Mouse (Mus musculus) lung, embryonic 14.5 days (tissue): ENCODE measurements around the gene Ero1l. TPM values are rescaled to one million over a fixed set of nuclear protein-coding genes. Genes with fewer than 3 reads are reported as not detected.

ENCODE experiments used
- ATAC-seq: fragments of 200-750 bp; cut with Nextera tagmentation; 2 replicates; pipeline ENCODE4 v1.8.0; 2017; ENCODE audit warnings: mild to moderate bottlenecking, moderate TSS enrichment, moderate library complexity; ENCODE audit not compliant: insufficient read depth
- DNase-seq: peaks from one replicate; pipeline ENCODE4 v3.0.0-alpha.2; 2015
- H3K27ac ChIP-seq: fragments of 300-500 bp; sonication (generic); 2 replicates; pipeline ENCODE4 v1.5.1; 2014; ENCODE audit warnings: low read depth, mild to moderate bottlenecking, moderate library complexity
- H3K27me3 ChIP-seq: fragments of 300-500 bp; sonication (generic); 2 replicates; pipeline ENCODE4 v1.6.1; 2014; ENCODE audit warnings: low read length, control low read depth; ENCODE audit not compliant: insufficient read depth
- H3K36me3 ChIP-seq: fragments of 300-500 bp; sonication (generic); 2 replicates; pipeline ENCODE4 v1.6.1; 2014; ENCODE audit warnings: control low read depth; ENCODE audit not compliant: insufficient read depth
- H3K4me1 ChIP-seq: fragments of 300-500 bp; sonication (generic); 2 replicates; pipeline ENCODE4 v1.6.1; 2014; ENCODE audit warnings: antibody characterized with exemption, control low read depth; ENCODE audit not compliant: insufficient read depth
- H3K4me2 ChIP-seq: fragments of 300-500 bp; sonication (generic); 2 replicates; pipeline ENCODE4 v1.6.1; 2014; ENCODE audit warnings: mild to moderate bottlenecking
- H3K4me3 ChIP-seq: fragments of 300-500 bp; sonication (generic); 2 replicates; pipeline ENCODE4 v1.5.1; 2014; ENCODE audit warnings: low read depth, low read length
- H3K9ac ChIP-seq: fragments of 300-500 bp; sonication (generic); 2 replicates; pipeline ENCODE4 v1.6.1; 2014
- H3K9me3 ChIP-seq: fragments of 300-500 bp; sonication (generic); 2 replicates; pipeline ENCODE4 v1.6.1; 2016; ENCODE audit warnings: low read depth, low read length, control low read depth
- CTCF ChIP-seq: IDR thresholded peaks from 2 replicates; pipeline ENCODE4 v1.5.1; 2016; ENCODE audit warnings: antibody characterized with exemption, low read depth
- WGBS: fragments of 180-500 bp; shearing (Covaris S2); extraction: QIAGEN DNeasy Blood & Tissue Kit; methylation state at CpG from one replicate; pipeline ENCODE4 v1.1.7; 2014; 5-methylcytosine and 5-hydroxymethylcytosine counted together
- polyA plus RNA-seq: library from polyadenylated mRNA; unstranded; fragments of >200 nt; fragmentation: Nextera tagmentation; extraction: Ambion mirVana; gene quantifications from 2 replicates; pipeline ENCODE4 v1.2.1, GENCODE M21; 2014

The Ero1l gene
- polyA plus RNA-seq, 1 experiment from 2014 or later: 30.1 TPM

DNA sequence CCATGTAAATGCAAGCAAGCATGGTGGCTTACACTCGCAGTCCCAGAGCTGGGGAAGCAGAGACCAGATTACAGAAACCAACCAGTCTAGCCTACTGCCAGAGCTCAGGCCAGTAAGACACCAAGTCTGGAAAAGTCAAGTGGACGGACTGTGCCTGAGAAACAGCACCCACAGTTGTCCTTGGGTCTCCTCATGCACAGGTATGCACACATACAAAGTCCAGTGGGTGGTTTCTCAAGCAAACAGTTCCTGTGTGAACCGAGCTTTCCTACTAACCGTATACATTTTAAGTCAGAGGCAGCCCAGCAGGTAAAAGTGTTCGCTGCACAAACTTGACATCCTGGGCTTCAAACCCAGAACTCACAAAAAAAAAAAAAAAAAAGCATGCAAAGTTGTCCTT is 12.7 kb downstream of the Ero1l start:
- Histone ChIP-seq H3K4me2 (no peak overlapping the region), H3K9ac (no peak overlapping the region), H3K4me3 (no peak overlapping the region), H3K36me3 (peaks cover 14% of the 10 kb centered on the region; the same call in 1 of the 2 replicates), H3K4me1 (no peaks in the 10 kb centered on the region), H3K27me3 (no peaks in the 10 kb centered on the region), H3K27ac (no peak overlapping the region), H3K9me3 (no peaks in the 10 kb centered on the region)
- ATAC-seq (no peak), DNase-seq (no peak)
- no peak for TF ChIP-seq CTCF
- WGBS: 88% methylated on average over 5 of the region's 5 CpGs

DNA sequence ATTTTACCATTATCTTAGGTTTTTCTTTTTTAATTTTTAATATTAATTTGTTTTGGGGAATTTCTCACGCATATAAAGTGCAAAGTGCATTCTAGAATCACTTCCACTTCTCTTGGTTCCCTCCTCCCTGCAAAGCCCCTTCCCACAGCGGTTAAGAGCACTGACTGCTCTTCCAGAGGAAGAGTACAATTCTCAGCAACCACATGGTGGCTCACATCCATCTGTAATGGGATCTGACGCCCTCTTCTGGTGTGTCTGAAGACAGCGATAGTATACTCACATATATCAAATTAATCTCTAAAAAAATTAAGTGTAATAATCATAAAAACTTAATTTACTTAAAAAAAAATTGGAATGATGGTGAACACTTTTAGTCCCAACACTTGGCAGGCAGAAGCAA is 14.2 kb downstream of the Ero1l start:
- no peak for ATAC-seq
- no peak for TF ChIP-seq CTCF
- no peaks in the 10 kb centered on the region for H3K27me3 ChIP-seq
- no peak overlapping the region for H3K4me3 ChIP-seq
- H3K36me3 ChIP-seq: peaks cover 23% of the 10 kb centered on the region
- H3K27ac ChIP-seq: no peak overlapping the region
- H3K4me2 ChIP-seq: no peak overlapping the region
- H3K9me3 ChIP-seq: no peaks in the 10 kb centered on the region
- 65% methylated on average over 4 of the region's 4 CpGs for WGBS
- no peaks in the 10 kb centered on the region for H3K4me1 ChIP-seq
- H3K9ac ChIP-seq: no peak overlapping the region
- no peak for DNase-seq

- H3K27ac ChIP-seq: no peak overlapping the region
- ATAC-seq (no peak), DNase-seq (no peak)
- TF ChIP-seq CTCF: no peak
- no peak overlapping the region for H3K9ac ChIP-seq
- no peaks in the 10 kb centered on the region for H3K9me3 ChIP-seq
- 55% methylated on average over 4 of the region's 4 CpGs for WGBS
- H3K4me3 ChIP-seq: no peak overlapping the region
- peaks cover 27% of the 10 kb centered on the region for H3K36me3 ChIP-seq
- no peaks in the 10 kb centered on the region for H3K4me1 ChIP-seq
- H3K4me2 ChIP-seq: no peak overlapping the region
- H3K27me3 ChIP-seq: no peaks in the 10 kb centered on the region
Observed at GRCm38 (mm10) chr14:45303939-45304338, 14.6 kb downstream of the Ero1l start.

DNA sequence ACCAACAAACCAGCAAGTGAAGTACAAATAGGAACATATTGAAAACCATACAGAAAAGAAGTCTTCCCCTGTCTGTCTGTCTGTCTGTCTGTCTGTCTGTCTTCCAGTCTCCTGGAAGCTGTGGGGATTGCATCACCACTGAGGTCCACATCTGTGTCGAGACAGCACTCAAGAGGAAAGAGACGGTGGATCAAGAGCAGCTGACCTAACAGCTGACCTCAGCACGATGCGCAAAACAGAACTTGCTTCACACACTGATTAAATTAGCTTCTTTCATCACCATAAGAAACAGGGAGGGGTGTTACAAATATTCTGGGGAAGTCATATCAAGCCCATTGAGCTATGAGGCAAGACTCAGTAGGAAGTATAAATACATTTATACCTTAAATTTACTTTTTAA is 27.0 kb downstream of the Ero1l start:
- Histone ChIP-seq H3K9ac (no peak overlapping the region), H3K4me2 (no peak overlapping the region), H3K4me3 (no peak overlapping the region), H3K27me3 (no peaks in the 10 kb centered on the region), H3K36me3 (peaks cover 27% of the 10 kb centered on the region), H3K9me3 (no peaks in the 10 kb centered on the region), H3K4me1 (no peaks in the 10 kb centered on the region), H3K27ac (no peak overlapping the region)
- WGBS: 70% methylated on average over 4 of the region's 4 CpGs
- DNase-seq (no peak), ATAC-seq (no peak)
- no peak for TF ChIP-seq CTCF

GRCm38 (mm10) chr14:45282066-45282465 is 36.5 kb downstream of the Ero1l start:
- Histone ChIP-seq H3K9ac (no peak overlapping the region), H3K27ac (no peak overlapping the region), H3K9me3 (no peaks in the 10 kb centered on the region), H3K36me3 (peaks cover 5% of the 10 kb centered on the region; the same call in 1 of the 2 replicates), H3K4me3 (no peak overlapping the region), H3K4me1 (no peaks in the 10 kb centered on the region), H3K27me3 (no peaks in the 10 kb centered on the region), H3K4me2 (no peak overlapping the region)
- TF ChIP-seq CTCF: no peak
- WGBS: 76% methylated on average over 3 of the region's 3 CpGs
- no peak for DNase-seq
- ATAC-seq: no peak

- Histone ChIP-seq H3K4me3 (no peak overlapping the region), H3K27me3 (no peaks in the 10 kb centered on the region), H3K36me3 (no peaks in the 10 kb centered on the region), H3K4me2 (no peak overlapping the region), H3K9ac (no peak overlapping the region), H3K9me3 (no peaks in the 10 kb centered on the region), H3K27ac (no peak overlapping the region), H3K4me1 (no peaks in the 10 kb centered on the region)
- no peak for TF ChIP-seq CTCF
- WGBS: 85% methylated on average over 6 of the region's 6 CpGs
- no peak for DNase-seq
- no peak for ATAC-seq
Observed at GRCm38 (mm10) chr14:45275816-45276215, 42.8 kb downstream of the Ero1l start.

GRCm38 (mm10) chr14:45263831-45264592 is 54.6 kb downstream of the Ero1l start:
- Histone ChIP-seq H3K4me2 (no peak overlapping the region), H3K9ac (no peak overlapping the region), H3K4me3 (no peak overlapping the region), H3K27me3 (no peaks in the 10 kb centered on the region), H3K27ac (no peak overlapping the region), H3K9me3 (no peaks in the 10 kb centered on the region), H3K36me3 (no peaks in the 10 kb centered on the region), H3K4me1 (no peaks in the 10 kb centered on the region)
- no peak for ATAC-seq
- no peak for TF ChIP-seq CTCF
- 77% methylated on average over 3 of the region's 3 CpGs for WGBS
- DNase-seq: no peak
